Mouse (Mus musculus) MEL (cell line): ENCODE measurements around the gene Chd3.

ENCODE experiments used
- CTCF ChIP-seq, 3 experiments: IDR thresholded peaks in 2 of 3; conservative IDR thresholded peaks in 1 of 3; 2 replicates each; pipeline ENCODE4 v1.5.1; 2011 to 2012; ENCODE audit warnings: low read length in 3 of 3, low read depth in 2 of 3, mild to moderate bottlenecking in 2 of 3, improper control_type of control experiment in 1 of 3, inconsistent platforms in 1 of 3, mixed read lengths in 1 of 3, moderate library complexity in 1 of 3; ENCODE audit not compliant: control insufficient read depth in 1 of 3, insufficient read depth in 1 of 3, poor library complexity in 1 of 3, severe bottlenecking in 1 of 3
- JUND ChIP-seq: IDR thresholded peaks from 2 replicates; pipeline ENCODE4 v1.6.1; 2011; ENCODE audit warnings: low read depth, mild to moderate bottlenecking, improper control_type of control experiment, low read length
- TBP ChIP-seq: IDR thresholded peaks from 2 replicates; pipeline ENCODE4 v1.8.0; 2011; ENCODE audit warnings: low read depth, low read length, improper control_type of control experiment
- ZMIZ1 ChIP-seq: IDR thresholded peaks from 2 replicates; pipeline ENCODE4 v1.6.1; 2012; ENCODE audit warnings: low read depth, mild to moderate bottlenecking, inconsistent platforms, low read length, improper control_type of control experiment, moderate library complexity

DNA sequence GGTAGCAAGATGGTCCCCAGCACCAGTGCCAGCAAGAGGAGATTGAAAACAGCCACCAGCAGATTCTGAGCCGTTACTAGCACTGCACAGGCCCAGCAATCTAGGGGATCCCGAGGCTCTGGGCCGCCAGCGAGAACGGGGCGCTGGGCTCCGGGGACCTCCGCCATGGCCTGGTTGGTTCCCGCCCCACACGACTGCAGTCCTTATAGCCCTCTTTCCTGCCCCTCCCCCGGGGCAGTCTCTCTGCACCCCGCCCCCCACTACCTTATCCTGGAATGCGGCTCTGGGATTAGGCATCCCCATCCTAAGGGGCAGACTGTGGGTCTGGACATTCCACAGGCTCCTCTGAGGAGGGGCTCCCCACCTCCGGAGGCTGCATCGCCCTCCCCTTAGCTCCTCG, 28.9 kb upstream of the Chd3 start, which contains the start of gene Tmem88:
- no peak for TF ChIP-seq TBP
- TF ChIP-seq CTCF (IDR thresholded peaks at IDR 0.05 in 2 of 3, conservative IDR thresholded peaks at IDR 0.05 in 1 of 3; ENCODE audit: control insufficient read depth in 1 of 3, insufficient read depth in 1 of 3, low read depth in 2 of 3, low read length in 3 of 3, poor library complexity in 1 of 3, severe bottlenecking in 1 of 3) = no peak
- TF ChIP-seq JUND = no peak
- no peak for TF ChIP-seq ZMIZ1
